Mouse (Mus musculus) C2C12 (cell line): ENCODE measurements around the gene Mcat.

Experiments used
- CEBPB ChIP-seq: IDR thresholded peaks from one replicate; pipeline ENCODE4 v1.6.1; 2011; ENCODE audit warnings: low read depth, mild to moderate bottlenecking, control low read depth, moderate library complexity
- CTCF ChIP-seq: IDR thresholded peaks from one replicate; pipeline ENCODE4 v1.5.1; 2011; ENCODE audit not compliant: control insufficient read depth, insufficient read depth, insufficient read length
- FOSL1 ChIP-seq: IDR thresholded peaks from one replicate; pipeline ENCODE4 v1.8.0; 2011; ENCODE audit warnings: mild to moderate bottlenecking, low read length; ENCODE audit not compliant: poor library complexity, insufficient read depth, severe bottlenecking
- MAX ChIP-seq: IDR thresholded peaks from one replicate; pipeline ENCODE4 v1.6.1; 2011; ENCODE audit warnings: mild to moderate bottlenecking, control low read depth
- MYOD1 ChIP-seq: IDR thresholded peaks from one replicate; pipeline ENCODE4 v1.6.1; 2011; ENCODE audit warnings: low read depth; ENCODE audit not compliant: control insufficient read depth, insufficient read length
- MYOG ChIP-seq: IDR thresholded peaks from one replicate; pipeline ENCODE4 v1.6.1; 2011; ENCODE audit not compliant: control insufficient read depth, insufficient read length; ENCODE audit errors: extremely low read depth
- USF1 ChIP-seq: IDR thresholded peaks from one replicate; pipeline ENCODE4 v1.6.1; 2011; ENCODE audit warnings: low read depth, mild to moderate bottlenecking, control low read depth, moderate library complexity

- TF ChIP-seq CTCF: no peak
- TF ChIP-seq USF1: no peak
- no peak for TF ChIP-seq MAX
- TF ChIP-seq CEBPB: no peak
- TF ChIP-seq FOSL1: no peak
- TF ChIP-seq MYOD1: no peak
- TF ChIP-seq MYOG: no peak
These were observed 33.2 kb upstream of the Mcat start for GRCm38 (mm10) chr15:83596833-83597232.
